ENCODE assay signal across 8 mouse cellular contexts in genomic region chr17:12792422-12793206, GRCm38 (mm10). TPM values are rescaled to one million over a fixed set of nuclear protein-coding genes. Genes with fewer than 3 reads are reported as not detected.
DNase-seq lines count a peak whose midpoint lies in the region; ATAC-seq and TF ChIP-seq lines count a peak whose summit lies in the region.

No protein-coding gene starts in this region.

- TF ChIP-seq CTCF in thymus, adult 2 months (IDR thresholded peaks at IDR 0.05; ENCODE audit: borderline replicate concordance, control insufficient read depth, extremely low read depth, insufficient read depth, low read length, poor library complexity) = no peak

- H3K9me3 ChIP-seq in heart, embryonic 15.5 days (replicated peaks) = no peaks in the 10 kb centered on the region
- H3K9me3 ChIP-seq in limb, embryonic 10.5 days (replicated peaks) = 0 out of 2 replicates have a peak, but pooled peaks cover 2% of the 10 kb centered on the region
- H3K9me3 ChIP-seq in neural tube, embryonic 15.5 days (replicated peaks) = no peaks in the 10 kb centered on the region

- no peak for TF ChIP-seq POLR2A in thymus, adult 2 months (IDR thresholded peaks at IDR 0.05; ENCODE audit: control insufficient read depth, extremely low read depth, insufficient read depth, low read length, poor library complexity)

- no peak overlapping the region for H3K4me3 ChIP-seq in heart, embryonic 15.5 days
- H3K4me3 ChIP-seq in limb, embryonic 10.5 days = no peak overlapping the region
- H3K4me3 ChIP-seq in neural tube, embryonic 15.5 days (replicated peaks) = no peak overlapping the region
- no peak overlapping the region for H3K4me3 ChIP-seq in thymus, adult 2 months (ENCODE audit: control insufficient read depth, insufficient read depth, low read length)

- DNase-seq in 3T3-L1 (ENCODE audit: low read depth, low spot score) = peak; percentile 65
- peak; percentile 16 for DNase-seq in brain, adult 2 months (ENCODE audit: low read depth, low spot score)
- peak; percentile 28 for DNase-seq in limb, embryonic 10.5 days (ENCODE audit: low spot score)
- DNase-seq in thymus, adult 2 months = no peak
- no peak for DNase-seq in spleen, postnatal 36 days (ENCODE audit: low spot score in 2 of 2)
- DNase-seq in layer of hippocampus, adult 8-10 months (ENCODE audit: low spot score in 2 of 2) = no peak

- 0 out of 2 replicates have a peak overlapping the region, but pooled peaks have one; percentile 2 for H3K4me2 ChIP-seq in heart, embryonic 15.5 days
- H3K4me2 ChIP-seq in neural tube, embryonic 15.5 days = no peak overlapping the region

- ATAC-seq in heart, embryonic 15.5 days (replicated peaks; ENCODE audit: insufficient number of reproducible peaks, insufficient read depth, low FRiP score, low read depth) = no peak; the same call in 1 of the 2 replicates
- no peak for ATAC-seq in neural tube, embryonic 15.5 days (ENCODE audit: low FRiP score)

- H3K36me3 ChIP-seq in heart, embryonic 15.5 days = peaks cover 12% of the 10 kb centered on the region
- H3K36me3 ChIP-seq in limb, embryonic 10.5 days = peaks cover 43% of the 10 kb centered on the region
- no peaks in the 10 kb centered on the region for H3K36me3 ChIP-seq in neural tube, embryonic 15.5 days
- H3K36me3 ChIP-seq in thymus, adult 2 months (ENCODE audit: control insufficient read depth, insufficient read depth, low read length) = no peaks in the 10 kb centered on the region

- H3K4me1 ChIP-seq in heart, embryonic 15.5 days (replicated peaks) = peaks cover 71% of the 10 kb centered on the region
- peaks cover 50% of the 10 kb centered on the region for H3K4me1 ChIP-seq in limb, embryonic 10.5 days
- H3K4me1 ChIP-seq in neural tube, embryonic 15.5 days = peaks cover 36% of the 10 kb centered on the region
- H3K4me1 ChIP-seq in thymus, adult 2 months (replicated peaks; ENCODE audit: control insufficient read depth, insufficient read depth, low read length) = peaks cover 29% of the 10 kb centered on the region

- no peak overlapping the region for H3K9ac ChIP-seq in heart, embryonic 15.5 days
- H3K9ac ChIP-seq in neural tube, embryonic 15.5 days (replicated peaks) = no peak overlapping the region

- H3K27ac ChIP-seq in heart, embryonic 15.5 days = peak overlapping the region; percentile 96
- H3K27ac ChIP-seq in limb, embryonic 10.5 days = peak overlapping the region; percentile 37
- 0 out of 2 replicates have a peak overlapping the region, but pooled peaks have one; percentile 15 for H3K27ac ChIP-seq in neural tube, embryonic 15.5 days (replicated peaks)
- no peak overlapping the region for H3K27ac ChIP-seq in thymus, adult 2 months (ENCODE audit: control insufficient read depth, insufficient read depth, low read length)

- no peaks in the 10 kb centered on the region for H3K27me3 ChIP-seq in heart, embryonic 15.5 days
- H3K27me3 ChIP-seq in limb, embryonic 10.5 days (ENCODE audit: low read depth, poor library complexity, severe bottlenecking) = no peaks in the 10 kb centered on the region
- H3K27me3 ChIP-seq in neural tube, embryonic 15.5 days (replicated peaks) = no peaks in the 10 kb centered on the region
- H3K27me3 ChIP-seq in thymus, adult 2 months (ENCODE audit: control insufficient read depth, insufficient read depth, low read length) = no peaks in the 10 kb centered on the region

- 32% methylated on average over 11 of the region's 11 CpGs for WGBS in heart, embryonic 15.5 days
- 78% methylated on average over 11 of the region's 11 CpGs for WGBS in limb, embryonic 10.5 days
- 70% methylated on average over 11 of the region's 11 CpGs for WGBS in neural tube, embryonic 15.5 days
- WGBS in thymus, adult 2 months = 83% methylated on average over 11 of the region's 11 CpGs

RNA-seq across cellular contexts. Expression of gene Igf2r, which starts 23.1 kb away (rescaled TPM):
- 121 and 127 TPM in 2 replicates for polyA plus RNA-seq in heart, embryonic 15.5 days (2015; fragmentation: Nextera tagmentation; extraction: Ambion mirVana)
- polyA plus RNA-seq in limb, embryonic 10.5 days (2016; fragmentation: Nextera tagmentation; extraction: Ambion mirVana) = 30.3 and 35.6 TPM in 2 replicates
- polyA plus RNA-seq in neural tube, embryonic 15.5 days (2015; fragmentation: Nextera tagmentation; extraction: Ambion mirVana) = 10.1 and 12.6 TPM in 2 replicates
- 27.7 and 31.8 TPM in 2 replicates for polyA plus RNA-seq in thymus, adult 2 months (2012; rRNA removed)
- 10 to 100 TPM; 26.5 to 31.7 (median 27.7) TPM for total RNA-seq in layer of hippocampus, adult 8-10 months (2022)

Comparison
In these comparisons a context has a peak if more than half of its experiments do, and no peak if none do; other contexts are left out.
1. DNase-seq: peak in 3T3-L1 (single experiment), brain, adult 2 months (single experiment) and limb, embryonic 10.5 days (single experiment); none in thymus, adult 2 months (single experiment), spleen, postnatal 36 days (0 of 2) and layer of hippocampus, adult 8-10 months (0 of 2).